Mouse (Mus musculus) heart, adult 2 months (tissue): ENCODE measurements around the gene Zfp871. TPM values are rescaled to one million over a fixed set of nuclear protein-coding genes. Genes with fewer than 3 reads are reported as not detected.
A peak's percentile ranks its signal among the peaks of the same experiment; 100 is the strongest.

Experiments used
- DNase-seq, 2 experiments: peaks; one replicate each; pipeline ENCODE4 v3.0.0; 2021
- H3K27ac ChIP-seq: fragments of 200-600 bp; 2 replicates; pipeline ENCODE4 v1.8.1; 2022
- H3K27me3 ChIP-seq: fragments of 200-500 bp; 2 replicates; pipeline ENCODE4 v1.6.1; 2012; ENCODE audit warnings: mild to moderate bottlenecking, low read length, inconsistent platforms, mixed read lengths; ENCODE audit not compliant: control insufficient read depth, insufficient read depth
- H3K36me3 ChIP-seq: fragments of 200-500 bp; 2 replicates; pipeline ENCODE4 v1.6.1; 2012; ENCODE audit warnings: low read length, inconsistent platforms; ENCODE audit not compliant: control insufficient read depth, insufficient read depth
- H3K4me1 ChIP-seq: fragments of 200-500 bp; 2 replicates; pipeline ENCODE4 v1.6.1; 2011; ENCODE audit warnings: low read length; ENCODE audit not compliant: control insufficient read depth, insufficient read depth
- H3K4me3 ChIP-seq: fragments of 200-600 bp; 2 replicates; pipeline ENCODE4 v1.8.1; 2022
- H3K79me2 ChIP-seq: fragments of 200-500 bp; replicated peaks from 2 replicates; pipeline ENCODE4 v1.6.1; 2012; ENCODE audit warnings: mild to moderate bottlenecking, inconsistent platforms, low read length, moderate library complexity, mixed read lengths; ENCODE audit not compliant: control insufficient read depth, insufficient read depth
- H3K9ac ChIP-seq: fragments of 200-500 bp; 2 replicates; pipeline ENCODE4 v1.6.1; 2012; ENCODE audit warnings: low read depth, mild to moderate bottlenecking, control low read depth, inconsistent platforms, low read length, mixed read lengths
- CTCF ChIP-seq: fragments of 200-600 bp; IDR thresholded peaks from 2 replicates; pipeline ENCODE4 v1.8.1; 2022; ENCODE audit warnings: antibody characterized with exemption, mild to moderate bottlenecking, moderate library complexity
- EP300 ChIP-seq: fragments of 200-500 bp; IDR thresholded peaks from 2 replicates; pipeline ENCODE4 v1.6.1; 2011; ENCODE audit warnings: low read depth, low read length, control low read depth; ENCODE audit not compliant: insufficient read depth
- POLR2A ChIP-seq: fragments of 200-500 bp; IDR thresholded peaks from 2 replicates; pipeline ENCODE4 v1.6.1; 2011; ENCODE audit warnings: mild to moderate bottlenecking, low read depth, low read length, control low read depth; ENCODE audit not compliant: insufficient read depth
- WGBS: fragments of 180-500 bp; shearing (Covaris S2); methylation state at CpG from one replicate; pipeline ENCODE4 v1.1.7; 2018; 5-methylcytosine and 5-hydroxymethylcytosine counted together
- intact Hi-C: fragments of 180-260 bp; cut with DNase I; formaldehyde crosslinking; loops from one replicate; pipeline ENCODE4 v1.15.1; 2025
- polyA plus RNA-seq: library from polyadenylated mRNA; depleted of rRNA; stranded (reverse); fragments of >200 nt; gene quantifications from 2 replicates; pipeline ENCODE4 v1.2.3, GENCODE M21; 2012
- total RNA-seq, 2 experiments: library from RNA; stranded (reverse); gene quantifications; 2 replicates each; pipeline ENCODE4 v1.2.3; 2021

The Zfp871 gene
- total and polyA plus RNA-seq, 3 experiments: 8.6 to 27.3 (median 25.7) TPM

DNA sequence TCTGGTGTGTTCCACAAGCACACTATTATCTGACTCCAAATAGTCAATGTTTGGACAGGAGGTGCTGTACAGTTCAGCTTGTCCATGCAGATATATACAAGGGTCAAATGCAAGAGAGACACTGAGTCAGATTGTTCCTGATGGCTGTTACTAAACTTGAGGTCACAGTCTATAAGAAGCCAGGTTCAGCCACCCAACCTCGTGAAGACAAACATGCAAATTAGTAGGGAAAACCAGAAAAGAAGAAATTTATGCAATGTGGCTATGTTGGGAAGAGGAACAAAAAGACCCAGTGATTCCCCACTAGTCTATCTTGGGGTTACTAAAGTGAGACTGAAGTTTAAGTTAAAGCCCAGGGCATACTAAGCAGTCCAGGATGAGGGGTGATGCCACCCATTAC lies 22.6 kb upstream of the Zfp871 start:
- H3K9ac ChIP-seq: no peak overlapping the region
- intact Hi-C loops: no loop called here
- H3K27me3 ChIP-seq: no peaks in the 10 kb centered on the region; the same call in 1 of the 2 replicates
- no peaks in the 10 kb centered on the region for H3K4me1 ChIP-seq
- 42% methylated on average over 1 of the region's 1 CpGs for WGBS
- H3K36me3 ChIP-seq: no peaks in the 10 kb centered on the region
- no peak overlapping the region for H3K4me3 ChIP-seq
- no peaks in the 10 kb centered on the region for H3K79me2 ChIP-seq
- no peak for DNase-seq
- TF ChIP-seq POLR2A (no peak), CTCF (no peak), EP300 (no peak)
- H3K27ac ChIP-seq: no peak overlapping the region

DNA sequence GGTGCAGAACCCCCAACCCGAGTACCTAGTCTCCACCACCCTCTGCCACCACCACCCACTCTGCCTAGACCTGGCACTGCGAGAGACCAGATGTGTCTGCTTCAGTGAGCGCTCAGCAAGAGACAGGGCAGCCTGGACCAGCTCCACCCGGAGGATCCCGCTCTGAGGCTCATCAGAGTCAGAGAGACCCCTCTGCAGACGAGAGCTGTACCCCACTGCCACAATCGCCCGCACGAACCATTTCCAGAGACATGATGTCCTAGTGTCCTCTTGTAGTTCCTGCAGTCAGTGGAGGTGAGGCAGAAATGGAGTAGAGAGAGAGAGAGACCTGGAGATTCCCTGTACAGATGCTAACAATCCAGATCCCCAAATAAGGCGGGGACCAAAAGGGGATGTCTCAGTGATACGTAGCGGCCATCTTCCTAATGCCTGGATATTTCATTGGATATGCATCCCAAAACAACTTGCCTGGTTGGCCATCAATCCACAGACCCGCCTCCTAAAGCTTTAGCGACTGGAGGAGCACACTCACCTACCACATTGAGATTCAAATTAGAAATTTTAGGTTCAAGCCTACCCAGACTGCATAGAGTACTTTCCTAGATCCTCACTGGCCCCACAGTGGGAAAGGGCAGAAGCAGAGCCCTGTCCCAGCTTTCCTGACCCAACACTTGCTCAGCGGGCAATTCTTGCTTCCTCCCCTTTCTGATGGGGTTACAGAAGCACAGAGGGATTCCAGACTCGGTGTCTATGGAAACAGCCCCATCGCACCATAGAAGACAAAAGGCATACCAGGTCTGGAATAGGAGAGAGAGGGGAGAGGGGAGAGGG lies 21.7 kb upstream of the Zfp871 start, which contains the start of gene Zfp811:
Gene Zfp811, minus strand, starts transcription at position 388 of the 831 bp plus-strand sequence.
- Histone ChIP-seq H3K9ac (no peak within 1 kb of the TSS), H3K4me3 (no peak within 1 kb of the TSS), H3K27ac (no peak within 1 kb of the TSS), H3K36me3 (no peaks in the 10 kb centered on the region), H3K79me2 (no peaks in the 10 kb centered on the region), H3K27me3 (no peaks in the 10 kb centered on the region; the same call in 1 of the 2 replicates), H3K4me1 (no peaks in the 10 kb centered on the region)
- whole genome bisulfite sequencing: 3% methylated on average over 17 of the region's 17 CpGs
- peak in 1 of 2 experiments; percentile 7 for DNase-seq
- intact Hi-C loops: no loop called here
- TF ChIP-seq POLR2A: no peak
- TF ChIP-seq CTCF: no peak
- no peak for TF ChIP-seq EP300

DNA sequence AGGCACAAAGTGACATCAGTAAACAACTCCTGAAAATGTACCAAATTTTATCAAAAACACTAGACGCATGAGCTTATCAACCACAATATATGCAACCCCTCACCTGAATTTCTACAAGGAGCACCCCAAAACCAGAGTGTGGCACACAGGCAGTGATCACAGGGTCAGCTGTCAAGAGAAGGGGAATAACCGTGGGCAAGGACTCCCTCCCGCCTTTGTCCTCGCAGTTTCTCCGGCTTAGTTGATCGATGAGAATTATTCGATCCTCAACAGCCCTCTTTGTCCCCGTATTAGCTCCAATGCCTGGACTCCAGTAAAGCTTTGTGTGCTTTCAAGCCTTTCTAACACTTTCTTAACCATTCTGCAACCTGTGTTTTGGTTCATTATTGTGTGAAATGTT lies 20.8 kb upstream of the Zfp871 start:
- no peaks in the 10 kb centered on the region for H3K4me1 ChIP-seq
- H3K27ac ChIP-seq: no peak overlapping the region
- H3K27me3 ChIP-seq: no peaks in the 10 kb centered on the region; the same call in 1 of the 2 replicates
- no peak overlapping the region for H3K4me3 ChIP-seq
- no peak for DNase-seq
- WGBS: 11% methylated on average over 8 of the region's 8 CpGs
- H3K36me3 ChIP-seq: no peaks in the 10 kb centered on the region
- TF ChIP-seq POLR2A (no peak), EP300 (no peak), CTCF (no peak)
- H3K79me2 ChIP-seq: no peaks in the 10 kb centered on the region
- intact Hi-C loops: no loop called here
- no peak overlapping the region for H3K9ac ChIP-seq

DNA sequence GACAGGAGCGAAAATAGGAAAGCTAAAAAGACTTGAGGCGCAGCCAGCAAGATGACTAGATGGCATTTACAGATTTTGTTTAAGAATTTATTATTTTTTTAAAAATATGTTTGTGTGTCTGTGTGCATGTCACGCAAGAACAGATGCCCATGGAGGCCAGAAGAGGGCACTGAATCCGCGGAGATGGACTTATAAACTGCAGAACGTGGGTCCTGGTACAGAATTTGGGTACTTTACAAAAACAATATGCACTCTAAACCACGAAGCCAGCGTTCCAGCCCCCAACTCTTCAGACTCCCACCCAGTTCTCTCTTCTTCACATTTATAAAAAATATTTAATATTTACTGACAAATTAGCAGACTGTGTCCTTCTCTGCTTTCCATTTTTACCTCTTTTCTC lies 1.2 kb upstream of the Zfp871 start:
- H3K4me1 ChIP-seq: peaks cover 9% of the 10 kb centered on the region
- H3K4me3 ChIP-seq: no peak overlapping the region
- TF ChIP-seq POLR2A (no peak), EP300 (no peak), CTCF (no peak)
- H3K27me3 ChIP-seq: no peaks in the 10 kb centered on the region
- peaks cover 16% of the 10 kb centered on the region for H3K36me3 ChIP-seq
- H3K79me2 ChIP-seq: peaks cover 7% of the 10 kb centered on the region
- intact Hi-C loops: loop anchor here (2.0 to 10.0 kb wide), 3 partner anchors 42 to 306 kb away; partner anchors contain the start of genes Cyp4f13 and Zfp799
- no peak overlapping the region for H3K9ac ChIP-seq
- 73% methylated on average over 8 of the region's 8 CpGs for WGBS
- no peak overlapping the region for H3K27ac ChIP-seq
- no peak for DNase-seq

DNA sequence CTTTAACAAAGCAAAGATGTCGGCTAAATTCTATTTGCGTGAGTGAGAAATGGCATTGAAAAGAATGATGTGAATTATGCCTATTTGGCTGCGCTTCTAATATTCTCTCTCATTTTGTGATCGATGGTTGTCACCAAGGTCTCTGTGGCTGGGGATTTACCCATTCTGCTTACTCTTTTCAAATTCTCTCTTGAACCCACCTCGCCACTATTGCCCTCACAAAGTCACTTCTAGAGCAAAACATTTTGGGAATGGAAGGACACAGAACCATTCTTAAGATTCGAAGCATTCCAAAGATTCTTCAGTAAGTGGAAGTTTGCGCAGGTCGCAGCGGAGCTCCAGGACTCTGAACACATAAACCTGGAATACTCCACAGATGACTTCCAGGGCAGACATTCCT lies 489 bp upstream of the Zfp871 start:
- no peak for DNase-seq
- no peaks in the 10 kb centered on the region for H3K27me3 ChIP-seq
- TF ChIP-seq EP300 (no peak), CTCF (no peak), POLR2A (no peak)
- no peak overlapping the region for H3K27ac ChIP-seq
- no peak overlapping the region for H3K9ac ChIP-seq
- intact Hi-C loops: loop anchor here (2.0 to 10.0 kb wide), 3 partner anchors 42 to 306 kb away; partner anchors contain the start of genes Cyp4f13 and Zfp799
- peaks cover 11% of the 10 kb centered on the region for H3K79me2 ChIP-seq
- peaks cover 10% of the 10 kb centered on the region for H3K4me1 ChIP-seq
- peaks cover 18% of the 10 kb centered on the region for H3K36me3 ChIP-seq
- WGBS: 6% methylated on average over 9 of the region's 9 CpGs
- H3K4me3 ChIP-seq: peak overlapping the region; percentile 90

DNA sequence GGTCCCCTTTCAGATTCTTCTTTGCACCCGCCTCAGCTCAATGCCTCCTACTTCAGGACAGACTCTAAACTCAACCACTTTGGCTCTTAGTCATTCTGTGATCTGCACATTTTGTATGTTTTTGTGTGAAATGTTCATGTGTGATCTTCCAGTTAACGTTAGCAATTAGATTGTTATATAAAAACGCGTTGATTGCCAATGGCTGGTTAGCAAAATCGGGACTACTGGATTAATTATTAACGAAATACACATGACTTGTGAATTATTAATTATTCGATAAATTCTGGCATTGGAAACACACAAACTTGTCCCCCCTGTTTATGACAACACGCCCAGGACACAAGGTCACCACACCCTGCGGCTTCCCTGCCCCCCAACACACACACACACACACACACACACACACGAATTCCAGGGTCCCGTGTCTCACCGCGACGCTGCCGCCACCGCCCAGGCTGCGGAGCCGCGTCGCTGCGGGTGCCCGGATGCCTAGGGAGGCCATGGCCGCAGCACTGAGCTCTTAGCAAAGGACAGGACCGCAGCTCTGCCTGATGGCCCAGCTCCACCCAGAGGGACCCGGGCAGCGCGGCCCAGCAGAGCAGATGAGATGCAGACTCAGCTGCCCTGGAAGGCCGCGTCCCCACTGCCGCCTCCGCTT lies 522 bp downstream of the Zfp871 start:
- TF ChIP-seq POLR2A: no peak
- TF ChIP-seq CTCF: no peak
- TF ChIP-seq EP300: no peak
- intact Hi-C loops: loop anchor here (1.0 to 10.0 kb wide), 4 partner anchors 43 to 307 kb away; partner anchors contain the start of genes Cyp4f13, Zfp799 and Zfp870
- Histone ChIP-seq H3K4me3 (peak overlapping the region; percentile 90), H3K9ac (peak overlapping the region; percentile 91), H3K79me2 (peaks cover 13% of the 10 kb centered on the region), H3K4me1 (peaks cover 10% of the 10 kb centered on the region), H3K36me3 (peaks cover 21% of the 10 kb centered on the region), H3K27me3 (no peaks in the 10 kb centered on the region), H3K27ac (peak overlapping the region; percentile 91)
- no peak for DNase-seq
- under 1% methylated on average over 31 of the region's 31 CpGs for WGBS
